Mouse (Mus musculus) G1E (cell line): Measurements from ENCODE around the gene Cpsf4.

Source experiments
- CTCF ChIP-seq: IDR thresholded peaks from 2 replicates; pipeline ENCODE4 v1.5.1; 2012; ENCODE audit warnings: low read depth, low read length, inconsistent platforms, mixed read lengths
- GATA1 ChIP-seq: IDR thresholded peaks from 2 replicates; pipeline ENCODE4 v1.6.1; 2012; ENCODE audit warnings: borderline replicate concordance, low read length, inconsistent platforms, mixed read lengths
- TAL1 ChIP-seq: conservative IDR thresholded peaks from 2 replicates; pipeline ENCODE4 v1.6.1; 2012; ENCODE audit warnings: low read depth, low read length, inconsistent platforms, mixed read lengths

DNA sequence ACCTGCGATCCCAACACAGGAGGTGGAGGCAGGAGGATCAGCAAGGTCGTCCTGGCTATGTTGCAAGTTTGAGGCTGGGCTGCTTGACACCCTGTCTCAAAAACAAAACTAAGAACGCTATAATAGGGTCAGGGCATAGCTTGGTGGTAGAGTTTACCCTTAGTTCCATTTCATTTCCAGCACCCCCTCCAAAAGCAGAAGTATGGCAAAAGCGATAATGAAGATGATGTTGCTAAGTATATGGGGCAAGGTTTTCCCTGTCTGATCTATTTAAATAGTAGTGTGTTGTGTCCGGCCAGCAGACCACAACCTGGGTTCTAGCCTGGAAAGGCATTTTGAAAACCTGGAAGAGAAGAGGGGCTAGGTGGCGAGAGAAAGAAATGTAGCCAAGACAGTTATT lies 40.9 kb downstream of the Cpsf4 start:
- TF ChIP-seq CTCF (no peak), GATA1 (no peak), TAL1 (no peak)
